13 mouse cellular contexts compared by ENCODE assay signal in genomic region chr6:94750228-94751100, GRCm38 (mm10). TPM values are rescaled to one million over a fixed set of nuclear protein-coding genes. Genes with fewer than 3 reads are reported as not detected.
A peak's percentile ranks its signal among the peaks of the same experiment; 100 is the strongest.
DNase-seq lines count a peak whose midpoint lies in the region; ATAC-seq and TF ChIP-seq lines count a peak whose summit lies in the region.
"Had no signal": no experiment of that assay in that cellular context is flagged by ENCODE, and none has a peak within 500 bp of the region (broad histone marks: within the 10 kb centered on the region; RNA-seq: fewer than 3 reads in every experiment).

No protein-coding gene starts in this region.

- no peaks in the 10 kb centered on the region for H3K36me3 ChIP-seq in E14TG2a.4 (ENCODE audit: insufficient read depth, low read length)
- H3K36me3 ChIP-seq in forebrain, embryonic 16.5 days (ENCODE audit: control insufficient read depth, insufficient read depth): no peaks in the 10 kb centered on the region
- no peaks in the 10 kb centered on the region for H3K36me3 ChIP-seq in midbrain, embryonic 11.5 days (ENCODE audit: control insufficient read depth, insufficient read depth, low read length)
- H3K36me3 ChIP-seq in kidney, embryonic 14.5 days (ENCODE audit: control insufficient read depth, insufficient read depth, low read length): no peaks in the 10 kb centered on the region
- H3K36me3 ChIP-seq in kidney, embryonic 16.5 days (ENCODE audit: insufficient read depth, low read length): no peaks in the 10 kb centered on the region
- H3K36me3 ChIP-seq: embryonic facial prominence, embryonic 12.5 days had no signal

- 4% methylated on average over 13 of the region's 13 CpGs for WGBS in forebrain, embryonic 16.5 days
- WGBS in midbrain, embryonic 11.5 days: 7% methylated on average over 13 of the region's 13 CpGs
- WGBS in kidney, embryonic 14.5 days: 29% methylated on average over 13 of the region's 13 CpGs
- 31% methylated on average over 13 of the region's 13 CpGs for WGBS in kidney, embryonic 16.5 days

- H3K4me3 ChIP-seq in E14TG2a.4 (replicated peaks; ENCODE audit: low read length): peak overlapping the region; percentile 29; the same call in 1 of the 2 replicates
- no peak overlapping the region for H3K4me3 ChIP-seq in forebrain, embryonic 16.5 days (replicated peaks; ENCODE audit: low read length)
- H3K4me3 ChIP-seq in midbrain, embryonic 11.5 days (ENCODE audit: low read depth, low read length): no peak overlapping the region
- H3K4me3 ChIP-seq in kidney, embryonic 14.5 days (ENCODE audit: low read length): no peak overlapping the region
- no peak overlapping the region for H3K4me3 ChIP-seq in kidney, embryonic 16.5 days (ENCODE audit: low read length)
- H3K4me3 ChIP-seq: embryonic facial prominence, embryonic 12.5 days had no signal

- DNase-seq in brain, embryonic 14.5 days (ENCODE audit: low read depth): peak; percentile 86
- peak; percentile 91 for DNase-seq in midbrain, embryonic 11.5 days (ENCODE audit: low spot score, missing footprints)
- DNase-seq in left cerebral cortex, adult 18-20 months (ENCODE audit: low spot score in 2 of 2): no peak
- no peak for DNase-seq in left cerebral cortex, postnatal 25 days (ENCODE audit: low spot score in 2 of 2)
- DNase-seq: adrenal gland, adult 8-10 months; heart, postnatal 10 days; kidney, adult 18-20 months; right cerebral cortex, postnatal 4 days had no signal

- TF ChIP-seq CTCF in E14TG2a.4 (conservative IDR thresholded peaks at IDR 0.05; ENCODE audit: low read length): no peak
- no peak for TF ChIP-seq CTCF in brain, embryonic 14.5 days (IDR thresholded peaks at IDR 0.05; ENCODE audit: borderline replicate concordance, extremely low read depth, insufficient read depth, insufficient read length)

- H3K9ac ChIP-seq in forebrain, embryonic 16.5 days (replicated peaks; ENCODE audit: low read depth, low read length): no peak overlapping the region
- no peak overlapping the region for H3K9ac ChIP-seq in midbrain, embryonic 11.5 days (ENCODE audit: low read length)
- no peak overlapping the region for H3K9ac ChIP-seq in kidney, embryonic 14.5 days (ENCODE audit: low read depth, low read length)
- H3K9ac ChIP-seq in kidney, embryonic 16.5 days (replicated peaks; ENCODE audit: low read length): no peak overlapping the region
- H3K9ac ChIP-seq: embryonic facial prominence, embryonic 12.5 days had no signal

- H3K27ac ChIP-seq in forebrain, embryonic 16.5 days (ENCODE audit: low read length): no peak overlapping the region
- H3K27ac ChIP-seq in midbrain, embryonic 11.5 days (ENCODE audit: low read depth, low read length): peak overlapping the region; percentile 11; the same call in 1 of the 2 replicates
- no peak overlapping the region for H3K27ac ChIP-seq in kidney, embryonic 14.5 days (ENCODE audit: low read depth, low read length)
- H3K27ac ChIP-seq in kidney, embryonic 16.5 days (ENCODE audit: low read length): no peak overlapping the region
- H3K27ac ChIP-seq: embryonic facial prominence, embryonic 12.5 days had no signal

- TF ChIP-seq POLR2A in brain, embryonic 14.5 days (IDR thresholded peaks at IDR 0.05; ENCODE audit: borderline replicate concordance, extremely low read depth, insufficient read depth, insufficient read length, poor library complexity, severe bottlenecking): no peak

- peaks cover 84% of the 10 kb centered on the region for H3K4me1 ChIP-seq in E14TG2a.4 (replicated peaks; ENCODE audit: low read depth, low read length)
- peaks cover 5% of the 10 kb centered on the region; the same call in 1 of the 2 replicates for H3K4me1 ChIP-seq in forebrain, embryonic 16.5 days (replicated peaks; ENCODE audit: control insufficient read depth, insufficient read depth, low read length)
- H3K4me1 ChIP-seq in midbrain, embryonic 11.5 days (ENCODE audit: control insufficient read depth, insufficient read depth, low read length): peaks cover 13% of the 10 kb centered on the region
- 0 out of 2 replicates have a peak, but pooled peaks cover 4% of the 10 kb centered on the region for H3K4me1 ChIP-seq in kidney, embryonic 14.5 days (ENCODE audit: control insufficient read depth, insufficient read depth, low read length)
- H3K4me1 ChIP-seq in kidney, embryonic 16.5 days (ENCODE audit: insufficient read depth, low read length): 0 out of 2 replicates have a peak, but pooled peaks cover 2% of the 10 kb centered on the region

- peak overlapping the region; percentile 20 for H3K4me2 ChIP-seq in forebrain, embryonic 16.5 days (ENCODE audit: low read length)
- H3K4me2 ChIP-seq in midbrain, embryonic 11.5 days: peak overlapping the region; percentile 22; the same call in 1 of the 2 replicates
- no peak overlapping the region for H3K4me2 ChIP-seq in kidney, embryonic 14.5 days (replicated peaks; ENCODE audit: low read depth, low read length)
- H3K4me2 ChIP-seq in kidney, embryonic 16.5 days (replicated peaks; ENCODE audit: low read depth, low read length): no peak overlapping the region
- H3K4me2 ChIP-seq: embryonic facial prominence, embryonic 12.5 days had no signal

- 0 out of 2 replicates have a peak, but pooled peaks cover 5% of the 10 kb centered on the region for H3K27me3 ChIP-seq in E14TG2a.4 (ENCODE audit: insufficient read depth, low read length)
- H3K27me3 ChIP-seq in forebrain, embryonic 16.5 days (replicated peaks; ENCODE audit: control insufficient read depth, insufficient read depth, low read length): no peaks in the 10 kb centered on the region
- H3K27me3 ChIP-seq in midbrain, embryonic 11.5 days (ENCODE audit: control insufficient read depth, insufficient read depth, low read length): no peaks in the 10 kb centered on the region
- H3K27me3 ChIP-seq in kidney, embryonic 14.5 days (ENCODE audit: control insufficient read depth, insufficient read depth, low read length): no peaks in the 10 kb centered on the region
- no peaks in the 10 kb centered on the region for H3K27me3 ChIP-seq in kidney, embryonic 16.5 days (ENCODE audit: insufficient read depth, low read length)
- H3K27me3 ChIP-seq: embryonic facial prominence, embryonic 12.5 days had no signal

- intact Hi-C loops in left cerebral cortex, postnatal 25 days (cut with DNase I): no loop called here

- ATAC-seq in forebrain, embryonic 16.5 days: peak; percentile 63; the same call in 1 of the 2 replicates
- peak; percentile 90 for ATAC-seq in midbrain, embryonic 11.5 days (ENCODE audit: low FRiP score)
- ATAC-seq in kidney, embryonic 14.5 days (ENCODE audit: low FRiP score, low TSS enrichment): no peak
- ATAC-seq in kidney, embryonic 16.5 days (ENCODE audit: low FRiP score, low TSS enrichment): no peak

- H3K9me3 ChIP-seq in E14TG2a.4 (ENCODE audit: low read length): no peaks in the 10 kb centered on the region
- no peaks in the 10 kb centered on the region for H3K9me3 ChIP-seq in forebrain, embryonic 16.5 days (ENCODE audit: control insufficient read depth, low read length)
- H3K9me3 ChIP-seq in midbrain, embryonic 11.5 days (ENCODE audit: control insufficient read depth, low read length): no peaks in the 10 kb centered on the region; the same call in 1 of the 2 replicates
- no peaks in the 10 kb centered on the region for H3K9me3 ChIP-seq in kidney, embryonic 14.5 days (ENCODE audit: control insufficient read depth, low read length)
- H3K9me3 ChIP-seq in kidney, embryonic 16.5 days (ENCODE audit: low read length): no peaks in the 10 kb centered on the region
- H3K9me3 ChIP-seq: embryonic facial prominence, embryonic 12.5 days had no signal

RNA-seq across cellular contexts. Expression of gene Lrig1, which starts 50.5 kb away (rescaled TPM):
- 27.4 and 39.1 TPM in 2 replicates for polyA plus RNA-seq in brain, embryonic 14.5 days (2012; rRNA removed)
- polyA plus RNA-seq in forebrain, embryonic 16.5 days (2015; fragmentation: Nextera tagmentation; extraction: Ambion mirVana): 7.1 and 8.3 TPM in 2 replicates
- 15.9 and 17.4 TPM in 2 replicates for polyA plus RNA-seq in midbrain, embryonic 11.5 days (2014; fragmentation: Nextera tagmentation; extraction: Ambion mirVana)
- total RNA-seq in left cerebral cortex, adult 18-20 months (2021): 10 to 100 TPM; 22.6 to 31.6 TPM
- total RNA-seq in left cerebral cortex, postnatal 25 days (2021): 10 to 100 TPM; 27.4 to 31.8 TPM
- 10.4 and 11.0 TPM in 2 replicates for polyA plus RNA-seq in kidney, embryonic 14.5 days (2014; fragmentation: Nextera tagmentation; extraction: Ambion mirVana)
- polyA plus RNA-seq in kidney, embryonic 16.5 days (2015; fragmentation: Nextera tagmentation; extraction: Ambion mirVana): 6.3 and 7.4 TPM in 2 replicates

Comparison
In these comparisons a context has a peak if more than half of its experiments do, and no peak if none do; other contexts are left out.
1. DNase-seq: peak in brain, embryonic 14.5 days (single experiment) and midbrain, embryonic 11.5 days (single experiment); none in left cerebral cortex, adult 18-20 months (0 of 2) and left cerebral cortex, postnatal 25 days (0 of 2).
2. ATAC-seq: peak in forebrain, embryonic 16.5 days (single experiment) and midbrain, embryonic 11.5 days (single experiment); none in kidney, embryonic 14.5 days (single experiment) and kidney, embryonic 16.5 days (single experiment).
3. H3K4me2 ChIP-seq: peak in forebrain, embryonic 16.5 days (single experiment) and midbrain, embryonic 11.5 days (single experiment); none in kidney, embryonic 14.5 days (single experiment) and kidney, embryonic 16.5 days (single experiment).